Mouse (Mus musculus) kidney, postnatal 0 days (tissue): ENCODE data around the gene Ntng2. TPM values are rescaled to one million over a fixed set of nuclear protein-coding genes. Genes with fewer than 3 reads are reported as not detected.

Source experiments
- ATAC-seq: fragments of 200-750 bp; cut with Nextera tagmentation; replicated peaks from 2 replicates; pipeline ENCODE4 v1.8.0; 2017; ENCODE audit warnings: low read depth, moderate number of reproducible peaks, moderate TSS enrichment, moderate library complexity; ENCODE audit not compliant: low FRiP score
- DNase-seq: peaks from one replicate; pipeline ENCODE4 v3.0.0-alpha.2; 2016; ENCODE audit warnings: low spot score
- H3K27ac ChIP-seq: fragments of 300-500 bp; sonication (generic); 2 replicates; pipeline ENCODE4 v1.5.1; 2014; ENCODE audit warnings: mild to moderate bottlenecking
- H3K27me3 ChIP-seq: fragments of 300-500 bp; sonication (generic); 2 replicates; pipeline ENCODE4 v1.6.1; 2014; ENCODE audit warnings: low read length, mixed read lengths; ENCODE audit not compliant: insufficient read depth
- H3K36me3 ChIP-seq: fragments of 300-500 bp; sonication (generic); 2 replicates; pipeline ENCODE4 v1.6.1; 2014; ENCODE audit warnings: low read length, mixed read lengths; ENCODE audit not compliant: insufficient read depth
- H3K4me1 ChIP-seq: fragments of 300-500 bp; sonication (generic); replicated peaks from 2 replicates; pipeline ENCODE4 v1.6.1; 2014; ENCODE audit warnings: antibody characterized with exemption, low read length, mixed read lengths; ENCODE audit not compliant: insufficient read depth
- H3K4me2 ChIP-seq: fragments of 300-500 bp; sonication (generic); 2 replicates; pipeline ENCODE4 v1.6.1; 2014; ENCODE audit warnings: mild to moderate bottlenecking, low read length, moderate library complexity, mixed read lengths
- H3K4me3 ChIP-seq: fragments of 300-500 bp; sonication (generic); replicated peaks from 2 replicates; pipeline ENCODE4 v1.5.1; 2014; ENCODE audit warnings: low read depth, low read length
- H3K9ac ChIP-seq: fragments of 300-500 bp; sonication (generic); 2 replicates; pipeline ENCODE4 v1.6.1; 2014; ENCODE audit warnings: low read depth, low read length
- H3K9me3 ChIP-seq: fragments of 300-500 bp; sonication (generic); replicated peaks from 2 replicates; pipeline ENCODE4 v1.6.1; 2016; ENCODE audit warnings: low read length, inconsistent platforms, mixed read lengths
- CTCF ChIP-seq: IDR thresholded peaks from 2 replicates; pipeline ENCODE4 v1.5.1; 2016; ENCODE audit warnings: antibody characterized with exemption, low read depth, mild to moderate bottlenecking, moderate library complexity
- WGBS: fragments of 180-500 bp; shearing (Covaris S2); extraction: QIAGEN DNeasy Blood & Tissue Kit; methylation state at CpG from one replicate; pipeline ENCODE4 v1.1.7; 2014; 5-methylcytosine and 5-hydroxymethylcytosine counted together
- polyA plus RNA-seq: library from polyadenylated mRNA; unstranded; fragments of >200 nt; fragmentation: Nextera tagmentation; extraction: Ambion mirVana; gene quantifications from 2 replicates; pipeline ENCODE4 v1.2.1, GENCODE M21; 2015

Ntng2 gene
- 2.4 TPM in 2 replicates for polyA plus RNA-seq

DNA sequence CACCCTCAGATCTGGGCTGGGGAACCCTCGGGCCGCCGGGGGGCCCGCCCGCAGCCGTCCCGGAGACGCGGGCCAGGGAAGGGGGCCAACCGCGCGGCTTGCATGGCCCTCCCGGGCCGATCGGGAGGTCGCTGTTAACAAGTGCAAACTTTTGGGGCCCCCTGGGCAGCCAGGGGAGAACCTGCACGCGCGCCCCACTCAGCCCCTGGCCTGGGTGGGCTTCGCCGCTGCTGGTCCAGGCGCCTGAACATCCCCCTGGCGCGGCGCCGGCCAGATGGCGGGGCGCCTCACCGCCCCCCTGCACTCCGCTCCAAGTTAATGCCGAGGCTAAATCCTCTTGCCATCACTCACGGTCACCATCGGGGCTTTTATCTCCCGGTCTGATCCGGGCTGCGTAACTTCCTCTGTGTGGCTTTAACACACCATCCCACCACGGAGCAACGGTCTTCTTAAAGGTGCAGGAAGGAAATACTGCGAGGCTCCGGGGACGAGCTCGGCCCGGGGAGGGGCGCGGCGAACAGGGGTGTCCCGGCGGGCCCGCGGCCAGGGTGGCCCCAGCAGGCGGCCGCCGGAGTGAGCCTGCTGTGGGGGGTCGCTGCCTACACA is at the start of gene Ntng2:
Gene Ntng2, minus strand, starts transcription at position 407 of the 606 bp plus-strand sequence.
- WGBS, result 0% methylated on average over 42 of the region's 54 CpGs
- H3K4me2 ChIP-seq, result peak within 1 kb of the TSS; percentile 99
- H3K27ac ChIP-seq, result 0 out of 2 replicates have a peak within 1 kb of the TSS, but pooled peaks have one; percentile 8
- H3K27me3 ChIP-seq, result peaks cover 61% of the 10 kb centered on the region
- H3K9me3 ChIP-seq, result no peaks in the 10 kb centered on the region
- peak within 1 kb of the TSS; percentile 65 for H3K9ac ChIP-seq
- peak within 1 kb of the TSS; percentile 72 for H3K4me3 ChIP-seq
- no peak for TF ChIP-seq CTCF
- DNase-seq (peak; percentile 78), ATAC-seq (peak; percentile 25; the same call in 1 of the 2 replicates)
- H3K4me1 ChIP-seq, result peaks cover 27% of the 10 kb centered on the region; the same call in 1 of the 2 replicates
- H3K36me3 ChIP-seq, result no peaks in the 10 kb centered on the region

GRCm38 (mm10) chr2:29295557-29295956 is 42.8 kb upstream of the Ntng2 start:
- Histone ChIP-seq H3K36me3 (no peaks in the 10 kb centered on the region), H3K4me3 (no peak overlapping the region), H3K4me2 (no peak overlapping the region), H3K27ac (no peak overlapping the region), H3K4me1 (no peaks in the 10 kb centered on the region), H3K9me3 (no peaks in the 10 kb centered on the region; the same call in 1 of the 2 replicates), H3K9ac (no peak overlapping the region), H3K27me3 (no peaks in the 10 kb centered on the region)
- no peak for TF ChIP-seq CTCF
- DNase-seq (no peak), ATAC-seq (no peak)
- WGBS, result 52% methylated on average over 3 of the region's 3 CpGs

- no peaks in the 10 kb centered on the region for H3K36me3 ChIP-seq
- no peak overlapping the region for H3K4me2 ChIP-seq
- WGBS, result 72% methylated on average over 5 of the region's 5 CpGs
These were observed 34.8 kb upstream of the Ntng2 start for GRCm38 (mm10) chr2:29287651-29288050.

GRCm38 (mm10) chr2:29277703-29278121 is 24.9 kb upstream of the Ntng2 start:
- 67% methylated on average over 5 of the region's 5 CpGs for WGBS
- Histone ChIP-seq H3K9me3 (no peaks in the 10 kb centered on the region), H3K9ac (no peak overlapping the region), H3K4me3 (no peak overlapping the region), H3K36me3 (no peaks in the 10 kb centered on the region), H3K4me1 (no peaks in the 10 kb centered on the region), H3K27ac (no peak overlapping the region), H3K4me2 (no peak overlapping the region), H3K27me3 (no peaks in the 10 kb centered on the region)
- no peak for DNase-seq
- ATAC-seq, result no peak
- TF ChIP-seq CTCF, result no peak

More at GRCm38 (mm10) chr2:29287651-29288050, 34.8 kb upstream of the Ntng2 start:
- no peak for TF ChIP-seq CTCF
- Histone ChIP-seq H3K4me1 (no peaks in the 10 kb centered on the region), H3K27ac (no peak overlapping the region), H3K4me3 (no peak overlapping the region), H3K27me3 (no peaks in the 10 kb centered on the region), H3K9me3 (no peaks in the 10 kb centered on the region), H3K9ac (no peak overlapping the region)
- no peak for DNase-seq
- no peak for ATAC-seq

DNA sequence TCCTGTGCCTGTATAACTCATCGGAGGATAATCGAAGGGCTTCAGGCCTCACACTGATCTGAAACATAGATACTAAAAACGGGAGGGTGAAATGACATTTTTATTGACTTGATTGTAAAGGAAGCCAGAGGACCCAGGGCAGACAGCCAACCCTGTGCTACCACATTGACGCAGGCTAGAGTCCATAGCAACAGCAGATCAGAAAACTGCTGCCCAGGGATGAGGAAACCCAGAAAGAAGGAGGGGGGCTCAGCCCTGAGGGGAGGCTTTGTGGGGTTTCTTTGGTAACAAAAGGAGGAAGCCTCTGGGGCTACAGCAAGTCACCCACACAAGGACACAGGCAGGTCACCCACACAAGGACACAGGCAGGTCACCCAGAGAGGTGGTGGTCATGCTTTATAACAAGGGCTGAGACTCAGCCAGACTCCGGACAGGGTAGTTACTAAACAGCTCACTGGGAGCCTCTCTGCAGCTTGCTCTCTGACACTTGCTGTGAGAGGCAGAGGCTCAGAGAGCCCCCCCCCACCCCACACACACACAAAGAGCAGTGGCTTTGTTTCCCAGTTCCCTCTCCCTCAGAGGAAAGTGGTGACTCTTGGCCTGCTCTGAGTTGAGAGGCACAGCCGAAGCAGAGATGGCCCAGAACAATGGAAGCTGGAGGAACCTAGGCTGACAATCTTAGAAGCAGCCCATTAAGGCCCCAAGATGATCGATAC is 19.2 kb upstream of the Ntng2 start:
- H3K9ac ChIP-seq, result no peak overlapping the region
- DNase-seq, result peak; percentile 67
- H3K36me3 ChIP-seq, result no peaks in the 10 kb centered on the region
- TF ChIP-seq CTCF, result no peak
- H3K4me2 ChIP-seq, result no peak overlapping the region
- no peak overlapping the region for H3K4me3 ChIP-seq
- no peaks in the 10 kb centered on the region for H3K4me1 ChIP-seq
- ATAC-seq, result no peak
- WGBS, result 40% methylated on average over 7 of the region's 7 CpGs
- no peak overlapping the region for H3K27ac ChIP-seq
- no peaks in the 10 kb centered on the region for H3K27me3 ChIP-seq
- H3K9me3 ChIP-seq, result no peaks in the 10 kb centered on the region

GRCm38 (mm10) chr2:29271098-29271497 is 18.3 kb upstream of the Ntng2 start:
- no peak for ATAC-seq
- H3K36me3 ChIP-seq, result no peaks in the 10 kb centered on the region
- H3K27ac ChIP-seq, result no peak overlapping the region
- no peaks in the 10 kb centered on the region for H3K9me3 ChIP-seq
- H3K4me3 ChIP-seq, result no peak overlapping the region
- H3K27me3 ChIP-seq, result no peaks in the 10 kb centered on the region
- peak; percentile 54 for DNase-seq
- no peaks in the 10 kb centered on the region for H3K4me1 ChIP-seq
- TF ChIP-seq CTCF, result no peak
- no peak overlapping the region for H3K4me2 ChIP-seq
- 26% methylated on average over 7 of the region's 7 CpGs for WGBS
- no peak overlapping the region for H3K9ac ChIP-seq
